ENCODE assay signal across 17 mouse cellular contexts in genomic region chr2:117262184-117262583, GRCm38 (mm10). TPM values are rescaled to one million over a fixed set of nuclear protein-coding genes. Genes with fewer than 3 reads are reported as not detected.
DNase-seq lines count a peak whose midpoint lies in the region; ATAC-seq lines count a peak whose summit lies in the region.
"Had no signal": no experiment of that assay in that cellular context is flagged by ENCODE, and none has a peak within 500 bp of the region (broad histone marks: within the 10 kb centered on the region; RNA-seq: fewer than 3 reads in every experiment).

No protein-coding gene starts in this region.

- peak; percentile 6 for DNase-seq in heart, adult 8-10 months (ENCODE audit: low spot score)
- no peak for DNase-seq in heart, adult 11 months
- DNase-seq in spleen, adult 18-20 months: no peak
- no peak for DNase-seq in yolk sac, embryonic 10.5 days (ENCODE audit: low spot score)
- DNase-seq: adrenal gland, adult 2 months; adrenal gland, postnatal 10 days; adrenal gland, postnatal 25 days; cerebellum, adult 11-12 months; cerebellum, adult 2 months; cerebellum, adult 9-10 months; cerebellum, postnatal 10 days; cerebellum, postnatal 25 days; embryo, embryonic 11 days had no signal

- ATAC-seq in hematopoietic stem cell, adult 5-6 weeks (replicated peaks in 1 of 2; ENCODE audit: insufficient read depth in 1 of 2, low FRiP score in 2 of 2, low TSS enrichment in 1 of 2, low read depth in 1 of 2, poor library complexity in 2 of 2, severe bottlenecking in 2 of 2): peak; percentile 18 to 68; a peak in 2 of 4 replicates
- ATAC-seq in megakaryocyte progenitor cell, adult 5-6 weeks (replicated peaks; ENCODE audit: poor library complexity): peak; percentile 61
- ATAC-seq: forebrain, embryonic 14.5 days; forebrain, embryonic 16.5 days had no signal

RNA-seq across cellular contexts. Expression of gene Fam98b, which starts 12.6 kb away (rescaled TPM):
- total RNA-seq in heart, adult 8-10 months (2022): 10 to 100 TPM; 22.3 to 24.3 (median 22.8) TPM
- 35.4 and 40.0 TPM in 2 replicates for total RNA-seq in hematopoietic stem cell, adult 5-6 weeks (2017)
- total RNA-seq in megakaryocyte progenitor cell, adult 5-6 weeks (2015): 40.8 and 43.5 TPM in 2 replicates
- total RNA-seq in megakaryocyte progenitor cell, adult 5-6 weeks (2017): 15.8 and 19.1 TPM in 2 replicates
